Mouse (Mus musculus): ENCODE measurements around the gene Dgkq. TPM values are rescaled to one million over a fixed set of nuclear protein-coding genes. Genes with fewer than 3 reads are reported as not detected.

Gene Dgkq
- total RNA-seq, 1 experiment, result 25.5 TPM

- TF ChIP-seq HCFC1 (IDR thresholded peaks at IDR 0.05; ENCODE audit: borderline replicate concordance, insufficient read depth, low read length), result no peak
- no peak for TF ChIP-seq MAFK (IDR thresholded peaks at IDR 0.05; ENCODE audit: insufficient read depth, low read depth, low read length)
- TF ChIP-seq CHD2 (IDR thresholded peaks at IDR 0.05; ENCODE audit: low read depth, low read length), result no peak
- no peak for TF ChIP-seq ZNF384 (IDR thresholded peaks at IDR 0.05; ENCODE audit: low read depth, low read length)
- TF ChIP-seq ZC3H11A (IDR thresholded peaks at IDR 0.05; ENCODE audit: borderline replicate concordance, low read depth, low read length), result no peak
- peak overlapping the region; percentile 87 for H3K9ac ChIP-seq (ENCODE audit: insufficient read depth, low read depth, low read length, poor library complexity, severe bottlenecking)
- DNase-seq (ENCODE audit: low read depth, low spot score), result no peak
- H3K4me1 ChIP-seq (ENCODE audit: control insufficient read depth in 2 of 2, insufficient read depth in 2 of 2, low read length in 2 of 2, poor library complexity in 1 of 2), result peaks cover 0 to 4% of the 10 kb centered on the region in 2 experiments; a peak in 1 of 4 replicates
- H3K4me3 ChIP-seq (ENCODE audit: insufficient read depth in 1 of 2, low read depth in 1 of 2, low read length in 2 of 2, poor library complexity in 1 of 2, severe bottlenecking in 1 of 2), result peak overlapping the region; percentile 66 to 93
- H3K9me3 ChIP-seq (ENCODE audit: control insufficient read depth, insufficient read depth, low read depth, low read length), result no peaks in the 10 kb centered on the region
- H3K36me3 ChIP-seq (ENCODE audit: control insufficient read depth, insufficient read depth, low read length, poor library complexity, severe bottlenecking), result no peaks in the 10 kb centered on the region
- in situ Hi-C loops (cut with MboI; ENCODE audit: low sequenced_read_pairs in 2 of 2, unreplicated experiment in 2 of 2), result no loop called here
- H3K27ac ChIP-seq (ENCODE audit: insufficient read depth, low read depth, low read length, poor library complexity, severe bottlenecking), result no peak overlapping the region
Measured at GRCm38 (mm10) chr5:108694352-108695261, 25.1 kb upstream of the Dgkq start.

- in situ Hi-C loops (cut with MboI; ENCODE audit: low sequenced_read_pairs in 2 of 2, unreplicated experiment in 2 of 2), result no loop called here
- no peaks in the 10 kb centered on the region for H3K36me3 ChIP-seq (ENCODE audit: control insufficient read depth, insufficient read depth, low read length, poor library complexity, severe bottlenecking)
- H3K4me3 ChIP-seq (ENCODE audit: insufficient read depth in 1 of 2, low read depth in 1 of 2, low read length in 2 of 2, poor library complexity in 1 of 2, severe bottlenecking in 1 of 2), result peak overlapping the region; percentile 66 to 93
- DNase-seq (ENCODE audit: low read depth, low spot score), result peak; percentile 86
- peak overlapping the region; percentile 87 for H3K9ac ChIP-seq (ENCODE audit: insufficient read depth, low read depth, low read length, poor library complexity, severe bottlenecking)
- H3K4me1 ChIP-seq (ENCODE audit: control insufficient read depth in 2 of 2, insufficient read depth in 2 of 2, low read length in 2 of 2, poor library complexity in 1 of 2), result peaks cover 0 to 4% of the 10 kb centered on the region in 2 experiments; a peak in 1 of 4 replicates
- no peaks in the 10 kb centered on the region for H3K9me3 ChIP-seq (ENCODE audit: control insufficient read depth, insufficient read depth, low read depth, low read length)
- TF ChIP-seq CHD2 (IDR thresholded peaks at IDR 0.05; ENCODE audit: low read depth, low read length) (no peak), ZNF384 (IDR thresholded peaks at IDR 0.05; ENCODE audit: low read depth, low read length) (no peak), ZC3H11A (IDR thresholded peaks at IDR 0.05; ENCODE audit: borderline replicate concordance, low read depth, low read length) (no peak), HCFC1 (IDR thresholded peaks at IDR 0.05; ENCODE audit: borderline replicate concordance, insufficient read depth, low read length) (no peak), MAFK (IDR thresholded peaks at IDR 0.05; ENCODE audit: insufficient read depth, low read depth, low read length) (no peak)
- no peak overlapping the region for H3K27ac ChIP-seq (ENCODE audit: insufficient read depth, low read depth, low read length, poor library complexity, severe bottlenecking)
Measured at GRCm38 (mm10) chr5:108693872-108694288, 24.4 kb upstream of the Dgkq start.

GRCm38 (mm10) chr5:108692271-108692670 is 22.8 kb upstream of the Dgkq start, which contains the start of gene Fgfrl1:
TSS of gene Fgfrl1 (plus strand) at chr5:108692382.
- no peaks in the 10 kb centered on the region for H3K9me3 ChIP-seq (ENCODE audit: control insufficient read depth, insufficient read depth, low read depth, low read length)
- in situ Hi-C loops (cut with MboI; ENCODE audit: low sequenced_read_pairs in 2 of 2, unreplicated experiment in 2 of 2), result no loop called here

GRCm38 (mm10) chr5:108691152-108691551 is 21.7 kb upstream of the Dgkq start:
- Histone ChIP-seq H3K4me1 (ENCODE audit: control insufficient read depth in 2 of 2, insufficient read depth in 2 of 2, low read length in 2 of 2, poor library complexity in 1 of 2) (peaks cover 0 to 4% of the 10 kb centered on the region in 2 experiments; a peak in 1 of 4 replicates), H3K9me3 (ENCODE audit: control insufficient read depth, insufficient read depth, low read depth, low read length) (no peaks in the 10 kb centered on the region), H3K4me3 (ENCODE audit: insufficient read depth in 1 of 2, low read depth in 1 of 2, low read length in 2 of 2, poor library complexity in 1 of 2, severe bottlenecking in 1 of 2) (no peak overlapping the region), H3K27ac (ENCODE audit: insufficient read depth, low read depth, low read length, poor library complexity, severe bottlenecking) (no peak overlapping the region), H3K9ac (ENCODE audit: insufficient read depth, low read depth, low read length, poor library complexity, severe bottlenecking) (no peak overlapping the region), H3K36me3 (ENCODE audit: control insufficient read depth, insufficient read depth, low read length, poor library complexity, severe bottlenecking) (no peaks in the 10 kb centered on the region)
- DNase-seq (ENCODE audit: low read depth, low spot score), result no peak
- TF ChIP-seq MAFK (IDR thresholded peaks at IDR 0.05; ENCODE audit: insufficient read depth, low read depth, low read length), result no peak
- TF ChIP-seq ZNF384 (IDR thresholded peaks at IDR 0.05; ENCODE audit: low read depth, low read length), result no peak
- TF ChIP-seq ZC3H11A (IDR thresholded peaks at IDR 0.05; ENCODE audit: borderline replicate concordance, low read depth, low read length), result no peak
- TF ChIP-seq CHD2 (IDR thresholded peaks at IDR 0.05; ENCODE audit: low read depth, low read length), result no peak
- no peak for TF ChIP-seq HCFC1 (IDR thresholded peaks at IDR 0.05; ENCODE audit: borderline replicate concordance, insufficient read depth, low read length)
- in situ Hi-C loops (cut with MboI; ENCODE audit: low sequenced_read_pairs in 2 of 2, unreplicated experiment in 2 of 2), result no loop called here

More at GRCm38 (mm10) chr5:108692271-108692670, 22.8 kb upstream of the Dgkq start, which contains the start of gene Fgfrl1:
- no peak within 1 kb of the TSS for H3K9ac ChIP-seq (ENCODE audit: insufficient read depth, low read depth, low read length, poor library complexity, severe bottlenecking)
- H3K4me1 ChIP-seq (ENCODE audit: control insufficient read depth in 2 of 2, insufficient read depth in 2 of 2, low read length in 2 of 2, poor library complexity in 1 of 2), result peaks cover 0 to 4% of the 10 kb centered on the region in 2 experiments; a peak in 1 of 4 replicates
- DNase-seq (ENCODE audit: low read depth, low spot score), result peak; percentile 62
- H3K4me3 ChIP-seq (ENCODE audit: insufficient read depth in 1 of 2, low read depth in 1 of 2, low read length in 2 of 2, poor library complexity in 1 of 2, severe bottlenecking in 1 of 2), result peak within 1 kb of the TSS in 1 of 2 experiments; percentile 58; a peak in 3 of 4 replicates
- no peak for TF ChIP-seq CHD2 (IDR thresholded peaks at IDR 0.05; ENCODE audit: low read depth, low read length)
- no peak for TF ChIP-seq ZC3H11A (IDR thresholded peaks at IDR 0.05; ENCODE audit: borderline replicate concordance, low read depth, low read length)
- TF ChIP-seq MAFK (IDR thresholded peaks at IDR 0.05; ENCODE audit: insufficient read depth, low read depth, low read length), result no peak
- no peak for TF ChIP-seq ZNF384 (IDR thresholded peaks at IDR 0.05; ENCODE audit: low read depth, low read length)
- no peak for TF ChIP-seq HCFC1 (IDR thresholded peaks at IDR 0.05; ENCODE audit: borderline replicate concordance, insufficient read depth, low read length)
- no peak within 1 kb of the TSS for H3K27ac ChIP-seq (ENCODE audit: insufficient read depth, low read depth, low read length, poor library complexity, severe bottlenecking)
- no peaks in the 10 kb centered on the region for H3K36me3 ChIP-seq (ENCODE audit: control insufficient read depth, insufficient read depth, low read length, poor library complexity, severe bottlenecking)
